Mouse (Mus musculus) liver, embryonic 12.5 days (tissue): ENCODE results near the gene Galnt2. TPM values are rescaled to one million over a fixed set of nuclear protein-coding genes. Genes with fewer than 3 reads are reported as not detected.
A peak's percentile ranks its signal among the peaks of the same experiment; 100 is the strongest.

ENCODE experiments used
- ATAC-seq: fragments of 200-750 bp; cut with Nextera tagmentation; 2 replicates; pipeline ENCODE4 v1.8.0; 2017; ENCODE audit warnings: moderate number of reproducible peaks, mild to moderate bottlenecking, moderate library complexity
- H3K27ac ChIP-seq: fragments of 300-500 bp; sonication (generic); 2 replicates; pipeline ENCODE4 v1.5.1; 2016; ENCODE audit warnings: mild to moderate bottlenecking
- H3K27me3 ChIP-seq: fragments of 300-500 bp; sonication (generic); replicated peaks from 2 replicates; pipeline ENCODE4 v1.6.1; 2016; ENCODE audit warnings: mild to moderate bottlenecking, moderate library complexity
- H3K36me3 ChIP-seq: fragments of 300-500 bp; sonication (generic); 2 replicates; pipeline ENCODE4 v1.6.1; 2016; ENCODE audit warnings: mild to moderate bottlenecking, moderate library complexity
- H3K4me1 ChIP-seq: fragments of 300-500 bp; sonication (generic); 2 replicates; pipeline ENCODE4 v1.6.1; 2016
- H3K4me2 ChIP-seq: fragments of 300-500 bp; sonication (generic); 2 replicates; pipeline ENCODE4 v1.6.1; 2016; ENCODE audit warnings: mild to moderate bottlenecking, moderate library complexity
- H3K4me3 ChIP-seq: fragments of 300-500 bp; sonication (generic); 2 replicates; pipeline ENCODE4 v1.5.1; 2016; ENCODE audit warnings: mild to moderate bottlenecking, moderate library complexity
- H3K9ac ChIP-seq: fragments of 300-500 bp; sonication (generic); 2 replicates; pipeline ENCODE4 v1.6.1; 2016; ENCODE audit warnings: mild to moderate bottlenecking, moderate library complexity
- H3K9me3 ChIP-seq: fragments of 300-500 bp; sonication (generic); replicated peaks from 2 replicates; pipeline ENCODE4 v1.6.1; 2016; ENCODE audit warnings: mild to moderate bottlenecking, moderate library complexity
- WGBS: fragments of 180-500 bp; shearing (Covaris S2); methylation state at CpG from one replicate; pipeline ENCODE4 v1.1.7; 2016; ENCODE audit not compliant: insufficient replicate concordance; 5-methylcytosine and 5-hydroxymethylcytosine counted together
- polyA plus RNA-seq: library from polyadenylated mRNA; unstranded; fragments of >200 nt; fragmentation: Nextera tagmentation; extraction: Ambion mirVana; gene quantifications from 2 replicates; pipeline ENCODE4 v1.2.1, GENCODE M21; 2016

Galnt2 gene
- polyA plus RNA-seq, 1 experiment from 2014 or later, result 37.5 TPM

DNA sequence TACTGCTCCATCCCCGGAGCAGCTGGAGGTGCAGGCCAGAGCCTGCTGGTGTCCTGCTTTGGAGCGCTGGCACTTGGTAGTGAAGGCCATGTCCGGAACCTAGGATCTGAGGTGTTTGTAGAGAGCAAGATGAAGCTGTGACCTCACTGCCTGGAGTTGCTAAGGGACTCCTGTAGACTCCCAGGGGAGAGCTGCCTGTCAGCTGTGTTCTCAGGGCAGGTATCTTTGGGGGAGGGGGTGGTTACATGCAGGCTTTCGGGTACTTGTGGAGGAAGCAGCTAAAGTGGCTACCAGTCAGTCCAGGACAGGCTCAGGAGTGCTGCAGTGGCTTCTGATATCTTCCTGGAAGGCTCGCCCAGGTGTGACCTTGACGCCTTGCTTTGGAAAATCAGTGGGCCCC lies 8.2 kb downstream of the Galnt2 start:
- H3K27me3 ChIP-seq, result no peaks in the 10 kb centered on the region
- no peak overlapping the region for H3K4me2 ChIP-seq
- no peak overlapping the region for H3K4me3 ChIP-seq
- no peak for ATAC-seq
- peaks cover 18% of the 10 kb centered on the region for H3K36me3 ChIP-seq
- WGBS, result 73% methylated on average over 6 of the region's 6 CpGs
- H3K9ac ChIP-seq, result no peak overlapping the region
- no peak overlapping the region for H3K27ac ChIP-seq
- H3K9me3 ChIP-seq, result peaks cover 5% of the 10 kb centered on the region; the same call in 1 of the 2 replicates
- H3K4me1 ChIP-seq, result peaks cover 31% of the 10 kb centered on the region

DNA sequence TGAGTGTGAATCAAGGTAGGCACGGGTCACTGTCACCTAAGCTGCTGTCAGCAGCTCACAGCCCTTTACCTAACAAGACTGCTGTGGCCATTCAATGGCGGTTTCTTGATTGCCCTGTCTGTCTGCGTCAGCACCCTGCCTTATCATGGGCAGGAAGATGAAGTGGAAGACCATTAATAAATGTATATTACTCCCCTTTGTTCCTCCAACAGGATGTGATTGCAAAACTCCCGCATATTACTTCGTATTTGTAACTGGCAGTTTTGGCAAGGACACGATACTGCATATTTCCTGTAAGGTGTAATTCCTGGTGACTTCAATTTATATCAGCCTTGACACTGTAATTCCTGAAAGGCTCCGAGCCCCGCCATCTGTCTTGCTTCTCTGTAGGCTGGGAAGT lies 9.7 kb downstream of the Galnt2 start:
- no peak overlapping the region for H3K4me2 ChIP-seq
- ATAC-seq, result no peak
- H3K9ac ChIP-seq, result no peak overlapping the region
- H3K36me3 ChIP-seq, result peaks cover 25% of the 10 kb centered on the region
- H3K4me1 ChIP-seq, result peaks cover 29% of the 10 kb centered on the region
- no peak overlapping the region for H3K4me3 ChIP-seq
- 70% methylated on average over 8 of the region's 8 CpGs for WGBS
- H3K27me3 ChIP-seq, result no peaks in the 10 kb centered on the region
- H3K27ac ChIP-seq, result no peak overlapping the region
- peaks cover 5% of the 10 kb centered on the region; the same call in 1 of the 2 replicates for H3K9me3 ChIP-seq

DNA sequence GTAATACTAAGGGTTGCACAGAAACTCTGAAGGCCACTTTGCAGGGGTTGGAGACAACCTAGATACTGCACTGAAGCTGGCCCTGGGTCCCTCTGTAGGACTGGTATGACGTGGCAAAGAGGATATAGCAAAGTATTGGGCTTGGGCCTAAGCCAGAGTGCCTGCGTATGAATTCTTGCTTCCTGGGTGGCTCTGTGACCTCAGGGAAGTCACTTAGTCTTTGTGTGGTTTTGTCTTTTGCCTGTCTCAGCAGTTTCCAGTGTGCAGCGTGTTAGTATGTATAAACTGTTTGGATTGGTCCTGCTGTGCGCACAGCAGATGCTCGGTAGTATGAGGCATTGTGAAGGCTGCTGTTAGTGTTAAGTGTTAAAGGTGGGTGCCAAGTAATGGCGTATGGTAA lies 11.0 kb downstream of the Galnt2 start:
- no peaks in the 10 kb centered on the region for H3K27me3 ChIP-seq
- H3K4me3 ChIP-seq, result no peak overlapping the region
- H3K36me3 ChIP-seq, result peaks cover 26% of the 10 kb centered on the region
- no peak for ATAC-seq
- H3K9me3 ChIP-seq, result peaks cover 5% of the 10 kb centered on the region; the same call in 1 of the 2 replicates
- WGBS, result 75% methylated on average over 6 of the region's 6 CpGs
- peaks cover 30% of the 10 kb centered on the region for H3K4me1 ChIP-seq
- no peak overlapping the region for H3K4me2 ChIP-seq
- H3K9ac ChIP-seq, result no peak overlapping the region
- no peak overlapping the region for H3K27ac ChIP-seq

DNA sequence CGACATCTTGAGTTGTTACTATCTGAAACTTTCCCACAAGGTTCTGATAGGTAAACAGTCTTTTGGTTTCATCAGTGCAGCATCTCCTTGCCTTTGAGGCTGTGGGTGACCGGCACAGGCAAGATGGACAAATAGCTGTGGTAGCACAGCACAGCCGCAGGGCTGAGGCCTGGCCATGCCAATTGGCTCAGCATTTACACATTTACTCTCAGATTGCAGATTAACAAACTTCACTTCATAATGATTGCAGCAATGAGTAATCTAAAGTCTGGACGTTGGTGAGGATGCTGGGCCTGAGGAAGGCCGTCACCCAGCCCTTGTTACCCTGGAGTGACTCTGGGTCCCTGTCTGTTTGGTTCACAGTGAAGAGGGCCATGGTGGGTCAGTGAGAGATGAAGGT lies 11.7 kb downstream of the Galnt2 start:
- ATAC-seq, result no peak
- H3K27ac ChIP-seq, result no peak overlapping the region
- H3K27me3 ChIP-seq, result no peaks in the 10 kb centered on the region
- H3K4me1 ChIP-seq, result peaks cover 37% of the 10 kb centered on the region
- no peak overlapping the region for H3K9ac ChIP-seq
- no peak overlapping the region for H3K4me3 ChIP-seq
- peaks cover 5% of the 10 kb centered on the region; the same call in 1 of the 2 replicates for H3K9me3 ChIP-seq
- no peak overlapping the region for H3K4me2 ChIP-seq
- H3K36me3 ChIP-seq, result peaks cover 28% of the 10 kb centered on the region
- 86% methylated on average over 5 of the region's 5 CpGs for WGBS

DNA sequence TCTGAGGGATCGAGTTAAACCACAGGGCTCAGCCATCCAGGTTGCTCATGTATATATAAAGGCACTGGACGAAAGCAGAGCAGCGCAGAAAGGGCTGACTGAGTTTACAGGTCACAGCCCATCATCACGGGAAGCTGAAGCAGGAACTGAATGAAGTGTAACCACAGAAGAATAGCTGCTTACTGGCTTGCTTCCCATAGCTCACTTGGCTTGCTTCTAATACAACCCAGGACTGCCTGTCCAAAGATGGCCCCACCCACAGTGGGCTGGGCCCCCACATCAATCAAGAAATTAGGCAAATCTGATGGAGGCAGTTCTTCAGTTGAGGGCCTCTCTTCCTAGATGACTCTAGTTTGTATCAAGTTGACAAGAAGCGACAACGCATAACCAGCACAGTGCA lies 16.4 kb downstream of the Galnt2 start:
- H3K27me3 ChIP-seq, result no peaks in the 10 kb centered on the region
- H3K4me2 ChIP-seq, result no peak overlapping the region
- H3K4me1 ChIP-seq, result peaks cover 51% of the 10 kb centered on the region
- no peak overlapping the region for H3K9ac ChIP-seq
- ATAC-seq, result no peak
- H3K4me3 ChIP-seq, result no peak overlapping the region
- H3K9me3 ChIP-seq, result peaks cover 5% of the 10 kb centered on the region; the same call in 1 of the 2 replicates
- 78% methylated on average over 6 of the region's 6 CpGs for WGBS
- H3K36me3 ChIP-seq, result peaks cover 29% of the 10 kb centered on the region
- no peak overlapping the region for H3K27ac ChIP-seq

DNA sequence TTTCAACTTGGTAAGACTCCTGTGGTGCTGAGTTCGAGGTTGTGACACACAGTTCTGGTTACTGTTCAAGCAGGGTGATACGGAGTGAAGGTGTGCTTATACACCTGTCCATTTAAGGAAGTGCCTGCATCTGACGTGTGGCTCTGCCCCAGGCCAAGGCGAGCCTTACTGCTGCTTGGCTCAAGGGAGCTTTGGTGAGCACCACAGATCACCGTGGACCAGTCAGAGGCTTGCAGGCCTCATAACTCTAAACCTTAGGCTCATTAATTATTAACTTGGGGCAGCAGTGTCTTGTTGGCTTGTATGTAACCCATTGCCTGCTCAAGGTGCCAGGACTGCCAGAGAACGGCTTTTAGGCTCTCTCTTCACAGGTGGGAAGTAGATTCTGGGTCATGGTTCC lies 17.5 kb downstream of the Galnt2 start:
- no peak for ATAC-seq
- 74% methylated on average over 6 of the region's 6 CpGs for WGBS
- Histone ChIP-seq H3K4me2 (no peak overlapping the region), H3K36me3 (peaks cover 20% of the 10 kb centered on the region), H3K27ac (0 out of 2 replicates have a peak overlapping the region, but pooled peaks have one; percentile 90), H3K9ac (no peak overlapping the region), H3K4me3 (no peak overlapping the region), H3K27me3 (no peaks in the 10 kb centered on the region), H3K9me3 (peaks cover 4% of the 10 kb centered on the region; the same call in 1 of the 2 replicates), H3K4me1 (peaks cover 60% of the 10 kb centered on the region)

DNA sequence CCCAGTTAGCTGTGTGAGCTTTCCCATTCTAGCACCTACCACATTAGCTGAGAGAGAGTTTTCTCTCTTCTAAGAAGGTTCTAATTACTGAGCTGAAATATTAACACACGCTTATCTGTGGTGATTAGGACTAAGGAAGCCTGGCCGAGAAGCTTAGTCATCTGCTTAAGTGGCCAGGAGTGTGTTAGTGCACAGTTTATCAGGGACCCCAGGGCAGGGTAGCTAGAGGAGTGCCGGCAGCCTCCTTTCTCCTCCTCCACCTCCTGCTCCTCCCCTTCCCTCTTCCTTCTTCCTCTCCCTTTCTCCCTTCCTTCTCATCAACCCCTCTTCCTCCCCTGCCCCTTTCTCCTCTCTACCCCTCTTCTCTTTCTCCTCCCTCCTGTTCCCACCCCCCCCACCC lies 19.1 kb downstream of the Galnt2 start:
- no peaks in the 10 kb centered on the region for H3K9me3 ChIP-seq
- no peaks in the 10 kb centered on the region for H3K27me3 ChIP-seq
- H3K9ac ChIP-seq, result peak overlapping the region; percentile 60
- peaks cover 64% of the 10 kb centered on the region for H3K4me1 ChIP-seq
- ATAC-seq, result peak; percentile 94
- H3K4me3 ChIP-seq, result no peak overlapping the region
- peak overlapping the region; percentile 62 for H3K4me2 ChIP-seq
- peaks cover 8% of the 10 kb centered on the region; the same call in 1 of the 2 replicates for H3K36me3 ChIP-seq
- WGBS, result 8% methylated on average over 3 of the region's 3 CpGs
- peak overlapping the region; percentile 90 for H3K27ac ChIP-seq

DNA sequence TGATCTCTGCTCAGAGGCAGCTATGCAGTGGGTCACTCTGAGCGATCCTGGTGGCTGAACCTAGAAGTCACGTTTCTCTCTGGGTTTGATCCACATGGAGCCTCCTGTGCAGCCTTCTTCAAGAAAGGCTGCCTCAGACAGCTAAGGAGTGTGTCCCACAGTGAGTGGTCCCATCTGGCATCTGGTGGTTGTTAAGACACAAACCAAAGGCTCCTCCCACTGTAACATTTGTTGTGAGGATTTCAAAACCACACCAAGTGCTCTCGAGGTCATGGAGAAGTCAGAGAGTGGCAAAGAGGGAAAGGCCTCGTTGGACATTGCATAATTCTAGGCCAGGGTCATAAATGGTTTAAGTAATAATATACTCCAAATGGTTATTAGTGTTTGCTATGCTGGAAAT lies 19.6 kb downstream of the Galnt2 start:
- WGBS, result 18% methylated on average over 4 of the region's 4 CpGs
- peaks cover 64% of the 10 kb centered on the region for H3K4me1 ChIP-seq
- peak overlapping the region; percentile 45; the same call in 1 of the 2 replicates for H3K9ac ChIP-seq
- no peaks in the 10 kb centered on the region for H3K27me3 ChIP-seq
- H3K4me3 ChIP-seq, result no peak overlapping the region
- ATAC-seq, result 0 out of 2 replicates have a peak, but pooled peaks have one; percentile 16
- peaks cover 8% of the 10 kb centered on the region; the same call in 1 of the 2 replicates for H3K36me3 ChIP-seq
- peak overlapping the region; percentile 62 for H3K4me2 ChIP-seq
- H3K9me3 ChIP-seq, result no peaks in the 10 kb centered on the region
- H3K27ac ChIP-seq, result peak overlapping the region; percentile 90

DNA sequence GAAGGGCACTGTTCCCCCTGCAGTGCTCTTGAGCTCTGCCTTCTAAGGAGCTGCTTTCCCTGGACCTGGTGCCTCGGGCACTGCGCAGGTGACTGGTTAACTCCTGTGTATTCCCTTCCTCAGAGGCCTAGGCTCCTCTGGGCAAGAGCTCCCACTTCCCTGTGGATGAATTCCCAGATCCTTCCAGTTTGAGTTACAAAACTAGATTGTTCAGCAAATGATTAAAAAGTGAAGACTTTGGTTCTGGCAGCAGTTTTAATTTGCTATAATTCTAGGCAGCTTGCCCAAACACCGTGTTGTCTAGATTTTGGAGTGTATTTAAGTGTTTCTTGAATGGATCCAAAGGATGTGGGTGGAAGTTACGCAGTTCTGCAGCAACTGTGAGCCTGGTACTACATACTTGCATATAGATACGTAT lies 21.4 kb downstream of the Galnt2 start:
- Histone ChIP-seq H3K4me2 (no peak overlapping the region), H3K9ac (no peak overlapping the region), H3K9me3 (no peaks in the 10 kb centered on the region), H3K4me1 (peaks cover 76% of the 10 kb centered on the region), H3K27me3 (no peaks in the 10 kb centered on the region), H3K27ac (no peak overlapping the region), H3K4me3 (no peak overlapping the region), H3K36me3 (peaks cover 5% of the 10 kb centered on the region; the same call in 1 of the 2 replicates)
- WGBS, result 87% methylated on average over 5 of the region's 5 CpGs
- ATAC-seq, result no peak

DNA sequence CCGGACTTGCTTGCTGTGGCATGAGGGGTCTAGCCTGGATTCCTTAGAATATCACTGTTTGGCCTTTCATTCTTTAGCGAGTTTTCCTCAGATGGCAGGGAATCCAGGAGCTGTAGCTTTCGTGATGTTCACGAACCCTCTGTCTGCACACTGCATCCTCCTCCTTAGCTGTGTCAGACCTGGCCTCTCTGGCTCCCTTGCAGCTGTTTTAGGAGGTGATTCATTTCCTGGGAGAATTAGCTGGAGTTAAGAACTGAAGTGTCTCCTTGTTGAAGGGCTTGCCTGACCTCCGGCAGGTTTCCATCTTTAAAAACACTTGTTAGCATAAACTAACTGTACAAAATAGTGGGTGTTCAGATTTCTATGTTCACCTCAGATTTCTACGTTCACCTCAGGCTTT lies 22.7 kb downstream of the Galnt2 start:
- Histone ChIP-seq H3K9me3 (no peaks in the 10 kb centered on the region), H3K9ac (no peak overlapping the region), H3K4me1 (peaks cover 76% of the 10 kb centered on the region), H3K4me3 (no peak overlapping the region), H3K4me2 (no peak overlapping the region), H3K27me3 (no peaks in the 10 kb centered on the region), H3K36me3 (peaks cover 2% of the 10 kb centered on the region; the same call in 1 of the 2 replicates), H3K27ac (no peak overlapping the region)
- ATAC-seq, result no peak
- 74% methylated on average over 6 of the region's 6 CpGs for WGBS

DNA sequence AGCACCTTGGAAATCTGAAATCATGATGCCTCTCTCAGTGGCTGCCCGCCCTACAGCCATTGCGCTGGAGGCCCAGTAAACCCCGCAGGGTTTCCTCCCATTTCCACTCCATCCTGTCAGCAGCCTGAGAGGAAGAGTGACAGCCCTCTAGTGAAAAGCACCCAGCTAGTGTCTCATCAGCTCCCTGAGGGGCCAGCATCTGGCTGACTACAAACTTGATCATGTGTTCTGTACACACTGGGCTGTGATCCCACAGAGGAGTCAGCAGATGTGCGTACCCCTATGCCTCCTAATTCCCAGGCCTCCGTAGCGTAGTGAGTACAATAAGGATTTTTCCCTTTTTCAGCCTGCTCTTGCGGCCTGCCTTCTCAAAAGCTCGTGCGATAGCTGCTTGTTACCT lies 25.6 kb downstream of the Galnt2 start:
- 82% methylated on average over 9 of the region's 9 CpGs for WGBS
- Histone ChIP-seq H3K36me3 (peaks cover 2% of the 10 kb centered on the region; the same call in 1 of the 2 replicates), H3K4me1 (peaks cover 77% of the 10 kb centered on the region), H3K9ac (no peak overlapping the region), H3K9me3 (no peaks in the 10 kb centered on the region), H3K4me2 (no peak overlapping the region), H3K4me3 (no peak overlapping the region), H3K27me3 (no peaks in the 10 kb centered on the region), H3K27ac (no peak overlapping the region)
- ATAC-seq, result no peak

DNA sequence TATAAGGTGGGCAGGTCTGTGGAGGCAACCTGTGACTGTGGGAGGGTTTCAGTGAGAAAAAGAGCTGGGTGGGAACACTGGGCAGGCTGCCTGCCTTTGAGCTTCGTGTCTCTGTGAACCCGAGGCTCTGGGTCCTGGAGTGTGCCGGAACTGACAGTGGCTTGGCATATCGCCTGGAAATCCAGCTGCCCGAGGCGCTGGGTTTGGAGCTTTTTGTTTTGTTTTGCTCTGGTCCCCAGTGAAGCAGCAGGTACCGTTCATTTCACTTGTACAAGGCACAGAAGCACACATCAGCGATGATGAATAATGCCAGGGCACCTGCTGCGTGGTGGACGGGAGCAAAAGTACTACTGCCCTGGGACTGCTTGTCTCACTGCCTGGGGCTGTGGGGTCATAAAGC lies 26.2 kb downstream of the Galnt2 start:
- Histone ChIP-seq H3K27me3 (no peaks in the 10 kb centered on the region), H3K4me3 (no peak overlapping the region), H3K9ac (no peak overlapping the region), H3K9me3 (no peaks in the 10 kb centered on the region), H3K4me2 (no peak overlapping the region), H3K4me1 (peaks cover 72% of the 10 kb centered on the region), H3K27ac (no peak overlapping the region), H3K36me3 (peaks cover 2% of the 10 kb centered on the region; the same call in 1 of the 2 replicates)
- WGBS, result 77% methylated on average over 10 of the region's 10 CpGs
- no peak for ATAC-seq

DNA sequence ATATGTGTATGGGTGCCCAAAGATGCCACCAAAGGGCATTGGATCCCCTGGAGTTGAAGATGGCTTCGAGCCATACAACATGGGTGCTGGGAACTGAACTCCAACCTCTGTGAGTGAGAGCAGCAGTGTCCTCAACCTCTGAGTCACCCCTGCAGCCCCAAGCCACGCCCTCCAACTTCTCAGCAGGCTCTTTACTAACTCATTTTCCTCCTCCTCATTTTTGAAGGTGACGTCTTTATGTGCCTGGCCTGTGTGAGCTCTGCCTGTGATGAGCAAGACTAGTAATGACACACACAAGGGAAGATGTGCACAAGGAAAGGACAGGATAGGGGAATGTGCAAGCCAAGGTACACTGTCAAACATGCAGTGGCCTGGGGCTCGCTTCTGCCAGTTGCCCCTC lies 28.0 kb downstream of the Galnt2 start:
- no peak overlapping the region for H3K4me2 ChIP-seq
- no peak for ATAC-seq
- no peaks in the 10 kb centered on the region for H3K27me3 ChIP-seq
- WGBS, result 63% methylated on average over 4 of the region's 4 CpGs
- H3K9ac ChIP-seq, result no peak overlapping the region
- H3K36me3 ChIP-seq, result peaks cover 2% of the 10 kb centered on the region; the same call in 1 of the 2 replicates
- no peak overlapping the region for H3K27ac ChIP-seq
- H3K4me3 ChIP-seq, result no peak overlapping the region
- H3K9me3 ChIP-seq, result no peaks in the 10 kb centered on the region
- H3K4me1 ChIP-seq, result peaks cover 69% of the 10 kb centered on the region
